In genomic region chr1:112245437-112245836, GRCm38 (mm10) we compare ENCODE assay signal across 18 mouse cellular contexts.
"Had no signal": no experiment of that assay in that cellular context is flagged by ENCODE, and none has a peak within 500 bp of the region (broad histone marks: within the 10 kb centered on the region; RNA-seq: fewer than 3 reads in every experiment).

No protein-coding gene starts in this region.

- ATAC-seq: liver, postnatal 0 days; lung, postnatal 0 days; midbrain, embryonic 13.5 days; midbrain, embryonic 16.5 days had no signal

- H3K36me3 ChIP-seq: liver, embryonic 15.5 days; lung, embryonic 15.5 days; midbrain, embryonic 13.5 days; neural tube, embryonic 12.5 days; stomach, embryonic 15.5 days had no signal

- H3K27me3 ChIP-seq: liver, embryonic 15.5 days; lung, embryonic 15.5 days; midbrain, embryonic 13.5 days; neural tube, embryonic 12.5 days; stomach, embryonic 15.5 days had no signal

- DNase-seq: liver, postnatal 0 days; lung, adult 2 months; lung, postnatal 14 days; lung, postnatal 36 days; right cerebral cortex, postnatal 14 days; thymus, adult 2 months; thymus, postnatal 25 days; thymus, postnatal 4 days had no signal

- H3K9ac ChIP-seq: liver, embryonic 15.5 days; liver, postnatal 0 days; lung, embryonic 15.5 days; midbrain, embryonic 13.5 days; neural tube, embryonic 12.5 days; stomach, embryonic 15.5 days had no signal

- H3K9me3 ChIP-seq: liver, embryonic 15.5 days; lung, embryonic 15.5 days; midbrain, embryonic 13.5 days; neural tube, embryonic 12.5 days; stomach, embryonic 15.5 days had no signal

- H3K4me3 ChIP-seq: liver, embryonic 15.5 days; lung, embryonic 15.5 days; midbrain, embryonic 13.5 days; neural tube, embryonic 12.5 days; stomach, embryonic 15.5 days had no signal

- H3K27ac ChIP-seq: liver, embryonic 15.5 days; lung, embryonic 15.5 days; macrophage; midbrain, embryonic 13.5 days; neural tube, embryonic 12.5 days; stomach, embryonic 15.5 days; stomach, postnatal 0 days had no signal

- H3K4me1 ChIP-seq: liver, embryonic 15.5 days; lung, embryonic 15.5 days; midbrain, embryonic 13.5 days; neural tube, embryonic 12.5 days; stomach, embryonic 15.5 days had no signal

- H3K4me2 ChIP-seq: liver, embryonic 15.5 days; lung, embryonic 15.5 days; midbrain, embryonic 11.5 days; midbrain, embryonic 13.5 days; neural tube, embryonic 12.5 days; stomach, embryonic 15.5 days had no signal
